Mouse (Mus musculus) midbrain, embryonic 11.5 days (tissue): ENCODE measurements around the gene Gm28230. TPM values are rescaled to one million over a fixed set of nuclear protein-coding genes. Genes with fewer than 3 reads are reported as not detected.
A peak's percentile ranks its signal among the peaks of the same experiment; 100 is the strongest.

Source experiments
- ATAC-seq: fragments of 200-750 bp; cut with Nextera tagmentation; 2 replicates; pipeline ENCODE4 v1.8.0; 2017; ENCODE audit warnings: moderate TSS enrichment, moderate library complexity; ENCODE audit not compliant: low FRiP score
- DNase-seq: peaks from one replicate; pipeline ENCODE4 v3.0.0; 2015; ENCODE audit warnings: low spot score; ENCODE audit errors: missing footprints
- H3K27ac ChIP-seq: fragments of 300-500 bp; sonication (generic); 2 replicates; pipeline ENCODE4 v1.5.1; 2014; ENCODE audit warnings: low read depth, low read length
- H3K27me3 ChIP-seq: fragments of 300-500 bp; sonication (generic); 2 replicates; pipeline ENCODE4 v1.6.1; 2014; ENCODE audit warnings: mild to moderate bottlenecking, low read length, moderate library complexity, mixed read lengths; ENCODE audit not compliant: control insufficient read depth, insufficient read depth
- H3K36me3 ChIP-seq: fragments of 300-500 bp; sonication (generic); 2 replicates; pipeline ENCODE4 v1.6.1; 2014; ENCODE audit warnings: mild to moderate bottlenecking, low read length, moderate library complexity, mixed read lengths; ENCODE audit not compliant: control insufficient read depth, insufficient read depth
- H3K4me1 ChIP-seq: fragments of 300-500 bp; sonication (generic); 2 replicates; pipeline ENCODE4 v1.6.1; 2014; ENCODE audit warnings: low read length; ENCODE audit not compliant: control insufficient read depth, insufficient read depth
- H3K4me2 ChIP-seq: fragments of 300-500 bp; sonication (generic); 2 replicates; pipeline ENCODE4 v1.6.1; 2014; ENCODE audit warnings: mild to moderate bottlenecking, moderate library complexity
- H3K4me3 ChIP-seq: fragments of 300-500 bp; sonication (generic); 2 replicates; pipeline ENCODE4 v1.5.1; 2014; ENCODE audit warnings: low read depth, low read length
- H3K9ac ChIP-seq: fragments of 300-500 bp; sonication (generic); 2 replicates; pipeline ENCODE4 v1.6.1; 2014; ENCODE audit warnings: low read length
- H3K9me3 ChIP-seq: fragments of 300-500 bp; sonication (generic); 2 replicates; pipeline ENCODE4 v1.6.1; 2016; ENCODE audit warnings: low read length; ENCODE audit not compliant: control insufficient read depth
- WGBS: fragments of 180-500 bp; shearing (Covaris S2); extraction: QIAGEN DNeasy Blood & Tissue Kit; methylation state at CpG from one replicate; pipeline ENCODE4 v1.1.7; 2014; 5-methylcytosine and 5-hydroxymethylcytosine counted together
- polyA plus RNA-seq: library from polyadenylated mRNA; unstranded; fragments of >200 nt; fragmentation: Nextera tagmentation; extraction: Ambion mirVana; gene quantifications from 2 replicates; pipeline ENCODE4 v1.2.1, GENCODE M21; 2014

Gm28230 gene
- polyA plus RNA-seq, 1 experiment from 2014 or later, result not detected

DNA sequence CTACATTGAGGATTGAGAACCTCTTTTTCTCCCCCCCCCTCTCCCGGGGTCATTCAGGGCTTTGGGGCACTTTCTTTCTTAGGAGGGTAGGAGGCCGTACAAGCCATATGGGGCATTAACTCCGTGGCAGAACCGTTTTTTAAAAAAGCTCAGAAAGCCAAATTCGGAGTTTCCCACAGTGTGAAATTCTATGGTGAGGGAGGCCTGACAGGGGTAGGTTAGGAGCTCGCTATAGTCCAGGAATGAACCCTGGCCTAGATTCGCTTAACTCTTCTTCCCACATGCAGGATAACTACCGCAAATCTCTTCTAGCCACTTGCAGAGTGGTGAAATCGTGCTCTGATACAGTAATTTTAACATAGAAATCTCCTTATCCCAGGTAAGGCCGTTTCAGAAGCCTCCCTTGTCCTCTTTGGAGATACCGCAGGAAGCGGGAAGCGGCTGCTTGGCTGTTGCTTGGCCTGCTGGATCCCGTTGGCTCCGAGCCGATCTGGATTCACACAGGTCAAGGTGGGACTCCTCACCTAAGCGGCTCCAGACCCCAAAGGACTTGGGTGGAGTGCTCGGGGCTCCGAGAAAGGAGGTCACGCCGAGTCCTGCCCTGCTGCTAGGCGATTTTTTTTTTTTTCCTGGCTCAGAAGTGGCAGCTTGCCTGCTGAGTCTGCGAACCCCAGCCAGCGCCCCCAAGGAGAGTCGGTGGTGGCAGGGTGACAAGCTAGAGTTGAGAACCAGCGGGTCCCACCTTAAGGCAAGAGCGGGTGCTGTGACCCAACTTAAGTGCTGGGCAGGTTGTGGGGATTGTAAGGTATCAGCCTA lies 8.7 kb downstream of the Gm28230 start:
- no peak overlapping the region for H3K9ac ChIP-seq
- H3K4me2 ChIP-seq, result no peak overlapping the region
- H3K9me3 ChIP-seq, result no peaks in the 10 kb centered on the region
- no peak for ATAC-seq
- H3K27ac ChIP-seq, result no peak overlapping the region
- peak; percentile 95 for DNase-seq
- under 1% methylated on average over 27 of the region's 27 CpGs for WGBS
- H3K4me3 ChIP-seq, result no peak overlapping the region
- H3K36me3 ChIP-seq, result no peaks in the 10 kb centered on the region
- H3K27me3 ChIP-seq, result peaks cover 97% of the 10 kb centered on the region
- H3K4me1 ChIP-seq, result peaks cover 2% of the 10 kb centered on the region; the same call in 1 of the 2 replicates

DNA sequence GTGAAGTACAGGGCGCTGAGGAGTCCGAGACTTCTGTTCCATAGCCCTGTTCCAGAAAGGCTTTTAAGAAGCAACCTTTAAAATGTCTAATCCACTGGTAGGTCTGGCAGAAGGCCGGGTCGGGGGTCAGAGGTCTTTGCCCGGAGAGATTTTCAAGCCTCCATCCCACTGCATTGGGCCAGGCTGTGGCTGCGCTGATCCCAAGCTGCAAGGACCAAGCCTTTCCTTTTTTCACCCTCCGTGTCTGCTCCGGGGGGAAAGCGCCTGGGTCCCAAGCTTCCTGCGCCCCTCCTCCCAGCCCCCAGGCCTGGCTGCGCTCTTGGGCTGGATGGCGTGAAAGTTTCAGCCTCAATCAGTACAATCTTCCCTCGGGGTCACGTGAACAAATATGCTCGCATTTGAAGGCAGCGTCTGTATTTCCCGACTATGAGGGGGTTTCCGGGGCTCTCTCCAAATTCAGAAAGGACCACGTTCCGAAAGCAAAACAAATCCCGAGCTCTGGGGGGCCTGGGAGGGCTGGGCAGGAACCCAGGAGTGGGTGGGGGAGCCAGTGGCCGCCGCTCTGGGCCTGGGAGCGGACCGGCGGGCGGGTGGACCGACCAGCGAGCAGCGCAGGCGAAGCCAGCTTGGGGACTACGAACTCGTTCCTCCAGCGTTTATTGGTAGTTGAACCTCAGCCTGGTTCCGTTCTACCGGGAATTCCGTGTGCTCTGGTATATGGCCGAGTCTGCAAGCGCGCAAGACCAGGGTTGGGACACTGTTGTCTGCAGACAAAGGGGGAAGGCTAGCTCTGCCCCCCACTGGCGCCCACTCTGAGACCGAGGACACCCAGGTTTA lies 9.5 kb downstream of the Gm28230 start:
- DNase-seq, result peak; percentile 96
- H3K4me2 ChIP-seq, result no peak overlapping the region
- no peaks in the 10 kb centered on the region for H3K36me3 ChIP-seq
- peaks cover 97% of the 10 kb centered on the region for H3K27me3 ChIP-seq
- H3K4me3 ChIP-seq, result no peak overlapping the region
- peaks cover 2% of the 10 kb centered on the region; the same call in 1 of the 2 replicates for H3K4me1 ChIP-seq
- no peak overlapping the region for H3K9ac ChIP-seq
- under 1% methylated on average over 42 of the region's 42 CpGs for WGBS
- no peaks in the 10 kb centered on the region for H3K9me3 ChIP-seq
- ATAC-seq, result no peak
- no peak overlapping the region for H3K27ac ChIP-seq

DNA sequence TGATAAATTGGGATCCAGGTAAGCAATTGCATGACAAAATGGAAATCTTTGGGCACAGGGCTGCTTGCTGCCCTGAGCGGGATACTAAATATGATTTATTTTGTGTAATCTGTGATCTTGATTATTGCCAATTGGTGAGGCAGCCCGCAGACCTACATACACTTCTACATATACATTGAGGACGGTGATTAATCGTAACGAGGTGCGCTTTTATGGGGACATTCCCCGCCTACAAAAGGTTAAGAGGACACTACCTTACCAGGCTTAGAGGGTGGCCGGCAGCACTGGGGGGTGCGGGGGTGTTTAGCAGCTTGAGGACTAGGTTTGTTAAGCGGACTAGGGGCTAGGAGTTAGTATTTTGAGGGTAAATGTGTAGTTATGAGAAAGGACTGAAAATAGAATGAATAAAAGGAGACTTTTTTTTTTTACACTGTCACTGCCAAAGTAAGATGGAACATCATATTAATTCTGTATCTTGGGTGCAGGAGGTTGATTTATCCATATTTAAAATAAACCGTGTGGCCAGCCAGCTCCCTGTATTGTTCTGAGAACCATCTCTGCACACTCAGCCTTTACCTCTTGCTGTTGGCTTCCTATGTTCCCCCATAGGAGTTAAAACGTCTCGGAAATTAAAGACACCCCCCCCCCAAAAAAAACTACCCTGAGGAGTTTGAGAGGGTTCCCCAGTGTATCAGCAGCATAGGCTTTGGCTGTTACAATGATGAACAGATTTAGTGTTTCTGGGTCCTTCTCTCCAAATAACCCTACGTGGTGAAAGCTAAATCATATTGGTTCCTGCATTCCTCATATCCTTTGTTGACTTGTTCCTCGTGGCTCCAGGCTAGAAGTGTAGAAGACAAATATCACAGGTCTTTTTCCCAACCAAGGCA lies 10.4 kb downstream of the Gm28230 start:
- no peak overlapping the region for H3K27ac ChIP-seq
- peaks cover 98% of the 10 kb centered on the region for H3K27me3 ChIP-seq
- no peak overlapping the region for H3K9ac ChIP-seq
- no peak overlapping the region for H3K4me2 ChIP-seq
- WGBS, result 2% methylated on average over 15 of the region's 15 CpGs
- no peaks in the 10 kb centered on the region for H3K36me3 ChIP-seq
- H3K4me3 ChIP-seq, result no peak overlapping the region
- H3K4me1 ChIP-seq, result peaks cover 2% of the 10 kb centered on the region; the same call in 1 of the 2 replicates
- DNase-seq (peak; percentile 92), ATAC-seq (no peak)
- no peaks in the 10 kb centered on the region for H3K9me3 ChIP-seq

DNA sequence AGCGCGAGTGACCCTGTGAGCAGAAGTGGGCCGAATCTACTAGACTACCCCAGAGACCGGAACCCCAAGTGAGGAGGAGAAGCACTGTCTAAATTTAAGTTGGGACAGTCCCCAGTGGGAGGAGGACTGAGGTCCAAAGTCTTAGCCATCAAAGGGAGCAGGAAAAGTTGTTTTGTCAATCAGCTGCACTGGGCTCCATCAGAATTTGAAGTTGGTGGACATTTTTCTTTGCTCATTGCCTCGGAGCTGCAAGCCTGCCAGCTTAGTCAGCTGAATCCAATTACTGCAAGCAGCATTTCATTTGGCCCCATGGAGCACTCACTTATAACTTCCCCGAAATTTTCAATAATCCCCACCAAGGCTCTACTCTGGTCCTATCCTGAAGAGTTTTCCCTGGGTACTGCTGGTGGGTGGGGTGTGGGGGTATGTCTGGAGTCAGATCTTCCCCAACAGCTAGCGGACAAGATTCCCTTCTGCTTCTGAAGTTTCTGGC lies 11.1 kb downstream of the Gm28230 start:
- WGBS, result 2% methylated on average over 7 of the region's 7 CpGs
- peak; percentile 94 for DNase-seq
- Histone ChIP-seq H3K27me3 (peaks cover 98% of the 10 kb centered on the region), H3K4me1 (peaks cover 2% of the 10 kb centered on the region; the same call in 1 of the 2 replicates), H3K4me3 (no peak overlapping the region), H3K27ac (no peak overlapping the region), H3K9ac (no peak overlapping the region), H3K4me2 (no peak overlapping the region), H3K36me3 (no peaks in the 10 kb centered on the region), H3K9me3 (no peaks in the 10 kb centered on the region)
- no peak for ATAC-seq

DNA sequence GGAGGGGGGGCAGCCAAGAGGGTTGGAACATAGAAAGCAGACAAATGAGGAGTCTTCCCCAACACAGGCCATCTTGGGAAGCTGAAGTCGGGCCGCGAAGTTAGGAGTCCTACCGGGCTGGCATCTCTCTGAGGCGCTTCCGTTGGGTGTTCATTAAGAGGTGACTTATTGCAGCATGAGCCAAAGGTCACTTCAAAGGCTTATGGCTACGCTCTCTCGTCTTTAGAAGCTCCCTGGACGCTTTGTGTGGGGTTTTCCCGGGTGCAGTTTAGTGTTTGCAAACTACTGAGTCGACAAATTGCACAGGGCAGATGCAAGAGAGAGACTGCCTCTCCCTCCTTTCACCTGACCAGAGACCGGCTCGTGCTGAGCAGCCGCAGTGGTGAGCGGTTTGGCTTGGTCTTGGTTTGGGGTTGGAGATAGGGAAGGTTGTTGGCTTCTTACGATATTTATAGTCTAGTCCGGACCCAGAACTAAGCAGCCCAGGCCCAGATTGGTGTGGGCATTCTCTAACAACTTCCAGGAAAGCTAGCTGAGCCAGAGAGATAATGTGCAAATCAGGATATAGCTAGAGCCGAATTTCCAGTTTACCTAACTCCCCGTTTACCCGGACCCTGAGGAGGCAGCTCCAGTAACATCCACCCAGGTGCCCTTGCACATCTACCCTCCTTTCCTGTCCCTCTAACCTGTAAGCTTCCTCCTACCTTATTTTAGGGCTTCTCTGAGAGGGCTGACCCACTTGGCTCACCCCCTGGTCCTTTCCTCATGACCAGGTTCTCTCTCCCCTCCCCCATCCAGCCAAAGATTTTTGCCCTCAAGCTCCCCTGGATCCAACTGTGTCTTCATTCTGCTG lies 12.3 kb downstream of the Gm28230 start:
- no peak overlapping the region for H3K9ac ChIP-seq
- peaks cover 2% of the 10 kb centered on the region; the same call in 1 of the 2 replicates for H3K4me1 ChIP-seq
- ATAC-seq (no peak), DNase-seq (peak; percentile 96)
- peaks cover 97% of the 10 kb centered on the region for H3K27me3 ChIP-seq
- no peak overlapping the region for H3K4me2 ChIP-seq
- H3K9me3 ChIP-seq, result no peaks in the 10 kb centered on the region
- H3K27ac ChIP-seq, result no peak overlapping the region
- no peak overlapping the region for H3K4me3 ChIP-seq
- no peaks in the 10 kb centered on the region for H3K36me3 ChIP-seq
- WGBS, result under 1% methylated on average over 20 of the region's 20 CpGs

DNA sequence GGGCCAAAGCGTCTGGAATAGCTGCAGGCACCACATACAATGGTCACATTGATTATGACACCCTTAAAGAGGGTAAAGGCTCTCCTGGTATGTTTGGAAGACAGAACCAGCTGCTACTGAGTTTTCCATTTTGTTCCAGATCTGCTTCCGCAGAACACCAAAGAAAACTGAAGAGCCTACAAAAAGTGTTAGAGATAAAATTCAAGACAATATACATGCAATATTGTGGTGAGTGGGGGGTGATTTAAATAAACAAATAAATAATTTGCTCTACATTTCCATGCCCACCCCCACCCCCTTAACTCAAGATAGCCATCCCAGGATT lies 12.9 kb downstream of the Gm28230 start:
- peak; percentile 91 for DNase-seq
- peaks cover 2% of the 10 kb centered on the region; the same call in 1 of the 2 replicates for H3K4me1 ChIP-seq
- peaks cover 99% of the 10 kb centered on the region for H3K27me3 ChIP-seq
- 1% methylated on average over 2 of the region's 2 CpGs for WGBS
- no peak overlapping the region for H3K4me2 ChIP-seq
- no peaks in the 10 kb centered on the region for H3K9me3 ChIP-seq
- no peaks in the 10 kb centered on the region for H3K36me3 ChIP-seq
- ATAC-seq, result no peak
- H3K27ac ChIP-seq, result no peak overlapping the region
- no peak overlapping the region for H3K4me3 ChIP-seq
- no peak overlapping the region for H3K9ac ChIP-seq

DNA sequence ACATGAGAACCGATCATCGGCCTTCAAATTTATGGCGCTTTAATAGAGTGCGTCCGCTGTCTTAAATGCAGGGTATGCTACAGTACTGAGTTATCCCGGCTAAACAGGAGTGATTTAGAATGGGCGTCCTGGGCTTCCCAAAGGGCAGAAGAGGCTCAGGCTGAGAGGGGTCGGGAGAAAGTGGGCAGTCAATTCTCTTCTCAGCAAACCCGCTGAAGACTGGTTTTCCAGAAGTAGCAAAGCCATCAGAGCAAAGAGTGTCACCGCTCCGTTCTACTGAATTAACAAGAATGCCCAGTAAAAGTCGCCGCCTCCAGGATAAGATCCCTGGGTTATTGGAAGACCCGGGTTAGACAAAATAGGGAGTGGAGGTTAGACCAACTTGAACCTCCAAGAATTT lies 13.3 kb downstream of the Gm28230 start:
- Histone ChIP-seq H3K4me1 (peaks cover 2% of the 10 kb centered on the region; the same call in 1 of the 2 replicates), H3K4me3 (no peak overlapping the region), H3K9ac (no peak overlapping the region), H3K9me3 (no peaks in the 10 kb centered on the region), H3K4me2 (no peak overlapping the region), H3K27me3 (peaks cover 99% of the 10 kb centered on the region), H3K27ac (no peak overlapping the region), H3K36me3 (no peaks in the 10 kb centered on the region)
- 1% methylated on average over 14 of the region's 14 CpGs for WGBS
- DNase-seq (peak; percentile 94), ATAC-seq (no peak)
